Mouse (Mus musculus) embryonic facial prominence, embryonic 12.5 days (tissue): ENCODE measurements at regions not wholly inside any gene's neighbourhood (a gene's known extent, or its start where the extent isn't known, plus 50 kb on each side); places are given as distances from the start of the nearest gene placed in this dataset.
A peak's percentile ranks its signal among the peaks of the same experiment; 100 is the strongest.

Experiments
- ATAC-seq: fragments of 200-750 bp; cut with Nextera tagmentation; 2 replicates; pipeline ENCODE4 v1.8.0; 2017; ENCODE audit not compliant: insufficient number of reproducible peaks, insufficient read depth, low FRiP score, low TSS enrichment
- H3K27ac ChIP-seq: fragments of 300-500 bp; sonication (generic); 2 replicates; pipeline ENCODE4 v1.5.1; 2016; ENCODE audit warnings: mild to moderate bottlenecking
- H3K27me3 ChIP-seq: fragments of 300-500 bp; sonication (generic); 2 replicates; pipeline ENCODE4 v1.6.1; 2016; ENCODE audit warnings: mild to moderate bottlenecking, moderate library complexity
- H3K36me3 ChIP-seq: fragments of 300-500 bp; sonication (generic); 2 replicates; pipeline ENCODE4 v1.6.1; 2016; ENCODE audit warnings: mild to moderate bottlenecking
- H3K4me1 ChIP-seq: fragments of 300-500 bp; sonication (generic); 2 replicates; pipeline ENCODE4 v1.6.1; 2016
- H3K4me2 ChIP-seq: fragments of 300-500 bp; sonication (generic); replicated peaks from 2 replicates; pipeline ENCODE4 v1.6.1; 2016; ENCODE audit warnings: mild to moderate bottlenecking, moderate library complexity
- H3K4me3 ChIP-seq: fragments of 300-500 bp; sonication (generic); 2 replicates; pipeline ENCODE4 v1.5.1; 2016; ENCODE audit warnings: mild to moderate bottlenecking
- H3K9ac ChIP-seq: fragments of 300-500 bp; sonication (generic); 2 replicates; pipeline ENCODE4 v1.6.1; 2016; ENCODE audit warnings: mild to moderate bottlenecking, moderate library complexity
- H3K9me3 ChIP-seq: fragments of 300-500 bp; sonication (generic); 2 replicates; pipeline ENCODE4 v1.6.1; 2016; ENCODE audit warnings: mild to moderate bottlenecking, moderate library complexity
- WGBS: fragments of 180-500 bp; shearing (Covaris S2); methylation state at CpG from one replicate; pipeline ENCODE4 v1.1.7; 2016; 5-methylcytosine and 5-hydroxymethylcytosine counted together

- H3K36me3 ChIP-seq, result no peaks in the 10 kb centered on the region
- no peak overlapping the region for H3K27ac ChIP-seq
- H3K9me3 ChIP-seq, result no peaks in the 10 kb centered on the region
- peaks cover 20% of the 10 kb centered on the region for H3K4me1 ChIP-seq
- H3K9ac ChIP-seq, result no peak overlapping the region
- no peak overlapping the region for H3K4me2 ChIP-seq
- WGBS, result 83% methylated on average over 9 of the region's 9 CpGs
- no peak for ATAC-seq
- H3K27me3 ChIP-seq, result no peaks in the 10 kb centered on the region
- no peak overlapping the region for H3K4me3 ChIP-seq
These were observed 53.3 kb downstream of the Fos start for GRCm38 (mm10) chr12:85527011-85527410.

GRCm38 (mm10) chr12:85531638-85532037, 57.9 kb downstream of the Fos start:
- WGBS, result 82% methylated on average over 1 of the region's 1 CpGs
- ATAC-seq, result no peak

GRCm38 (mm10) chr12:85532221-85532612, 58.5 kb downstream of the Fos start:
- Histone ChIP-seq H3K9ac (no peak overlapping the region), H3K4me2 (no peak overlapping the region), H3K36me3 (no peaks in the 10 kb centered on the region), H3K9me3 (no peaks in the 10 kb centered on the region), H3K4me1 (no peaks in the 10 kb centered on the region), H3K4me3 (no peak overlapping the region), H3K27me3 (no peaks in the 10 kb centered on the region), H3K27ac (no peak overlapping the region)
- WGBS, result 95% methylated on average over 3 of the region's 3 CpGs
- no peak for ATAC-seq

More at GRCm38 (mm10) chr12:85531638-85532037, 57.9 kb downstream of the Fos start:
- no peaks in the 10 kb centered on the region for H3K36me3 ChIP-seq
- no peak overlapping the region for H3K4me3 ChIP-seq
- no peaks in the 10 kb centered on the region for H3K27me3 ChIP-seq
- no peaks in the 10 kb centered on the region for H3K4me1 ChIP-seq
- H3K9ac ChIP-seq, result no peak overlapping the region
- H3K9me3 ChIP-seq, result no peaks in the 10 kb centered on the region
- H3K4me2 ChIP-seq, result no peak overlapping the region
- H3K27ac ChIP-seq, result no peak overlapping the region

GRCm38 (mm10) chr12:85532613-85533460, 59.1 kb downstream of the Fos start:
- no peak overlapping the region for H3K4me3 ChIP-seq
- no peaks in the 10 kb centered on the region for H3K9me3 ChIP-seq
- H3K9ac ChIP-seq, result no peak overlapping the region
- no peaks in the 10 kb centered on the region for H3K4me1 ChIP-seq
- no peaks in the 10 kb centered on the region for H3K27me3 ChIP-seq
- 75% methylated on average over 14 of the region's 14 CpGs for WGBS
- no peak for ATAC-seq
- H3K4me2 ChIP-seq, result no peak overlapping the region
- no peak overlapping the region for H3K27ac ChIP-seq
- H3K36me3 ChIP-seq, result no peaks in the 10 kb centered on the region

GRCm38 (mm10) chr12:85533603-85534002, 59.9 kb downstream of the Fos start:
- Histone ChIP-seq H3K27ac (no peak overlapping the region), H3K36me3 (no peaks in the 10 kb centered on the region), H3K9me3 (no peaks in the 10 kb centered on the region), H3K9ac (no peak overlapping the region), H3K4me3 (no peak overlapping the region), H3K27me3 (no peaks in the 10 kb centered on the region), H3K4me2 (no peak overlapping the region), H3K4me1 (no peaks in the 10 kb centered on the region)
- 91% methylated on average over 3 of the region's 3 CpGs for WGBS
- no peak for ATAC-seq

GRCm38 (mm10) chr12:85539423-85539822, 59.4 kb upstream of the Jdp2 start:
- Histone ChIP-seq H3K27ac (no peak overlapping the region), H3K4me2 (no peak overlapping the region), H3K36me3 (no peaks in the 10 kb centered on the region), H3K4me1 (peaks cover 13% of the 10 kb centered on the region), H3K9ac (no peak overlapping the region), H3K4me3 (no peak overlapping the region), H3K27me3 (no peaks in the 10 kb centered on the region), H3K9me3 (no peaks in the 10 kb centered on the region)
- WGBS, result 52% methylated on average over 7 of the region's 7 CpGs
- no peak for ATAC-seq

GRCm38 (mm10) chr12:85541153-85541552, 57.7 kb upstream of the Jdp2 start:
- Histone ChIP-seq H3K9ac (no peak overlapping the region), H3K4me2 (no peak overlapping the region), H3K9me3 (no peaks in the 10 kb centered on the region), H3K27me3 (no peaks in the 10 kb centered on the region), H3K4me1 (peaks cover 13% of the 10 kb centered on the region), H3K4me3 (no peak overlapping the region), H3K36me3 (no peaks in the 10 kb centered on the region), H3K27ac (no peak overlapping the region)
- WGBS, result 66% methylated on average over 3 of the region's 3 CpGs
- 0 out of 2 replicates have a peak, but pooled peaks have one; percentile 76 for ATAC-seq

- Histone ChIP-seq H3K27ac (no peak overlapping the region), H3K9ac (no peak overlapping the region), H3K9me3 (no peaks in the 10 kb centered on the region), H3K4me1 (peaks cover 14% of the 10 kb centered on the region), H3K36me3 (no peaks in the 10 kb centered on the region), H3K4me3 (no peak overlapping the region), H3K4me2 (no peak overlapping the region), H3K27me3 (no peaks in the 10 kb centered on the region)
- no peak for ATAC-seq
- 75% methylated on average over 6 of the region's 6 CpGs for WGBS
These were observed 55.9 kb upstream of the Jdp2 start for GRCm38 (mm10) chr12:85542881-85543280.

- H3K4me3 ChIP-seq, result no peak overlapping the region
- H3K9me3 ChIP-seq, result no peaks in the 10 kb centered on the region
- H3K9ac ChIP-seq, result no peak overlapping the region
- ATAC-seq, result no peak
- H3K4me2 ChIP-seq, result no peak overlapping the region
- WGBS, result 90% methylated on average over 9 of the region's 9 CpGs
- H3K27me3 ChIP-seq, result no peaks in the 10 kb centered on the region
- H3K27ac ChIP-seq, result no peak overlapping the region
- no peaks in the 10 kb centered on the region for H3K36me3 ChIP-seq
- peaks cover 17% of the 10 kb centered on the region for H3K4me1 ChIP-seq
These were observed 55.3 kb upstream of the Jdp2 start for GRCm38 (mm10) chr12:85543520-85543919.

- Histone ChIP-seq H3K4me1 (peaks cover 17% of the 10 kb centered on the region), H3K27ac (no peak overlapping the region; the same call in 1 of the 2 replicates), H3K4me3 (no peak overlapping the region), H3K36me3 (no peaks in the 10 kb centered on the region), H3K9ac (no peak overlapping the region), H3K4me2 (no peak overlapping the region), H3K9me3 (no peaks in the 10 kb centered on the region), H3K27me3 (no peaks in the 10 kb centered on the region)
- ATAC-seq, result no peak
- 28% methylated on average over 4 of the region's 4 CpGs for WGBS
These were observed 54.0 kb upstream of the Jdp2 start for GRCm38 (mm10) chr12:85544801-85545200.

GRCm38 (mm10) chr12:85545718-85546117, 53.1 kb upstream of the Jdp2 start:
- Histone ChIP-seq H3K9me3 (no peaks in the 10 kb centered on the region), H3K27ac (no peak overlapping the region), H3K4me1 (peaks cover 13% of the 10 kb centered on the region), H3K36me3 (no peaks in the 10 kb centered on the region), H3K9ac (no peak overlapping the region), H3K27me3 (no peaks in the 10 kb centered on the region), H3K4me2 (no peak overlapping the region), H3K4me3 (no peak overlapping the region)
- no peak for ATAC-seq
- WGBS, result 48% methylated on average over 10 of the region's 10 CpGs

- no peak overlapping the region for H3K4me2 ChIP-seq
These were observed 50.8 kb upstream of the Jdp2 start for GRCm38 (mm10) chr12:85548076-85548475.

More at GRCm38 (mm10) chr12:85548076-85548475, 50.8 kb upstream of the Jdp2 start:
- 62% methylated on average over 8 of the region's 8 CpGs for WGBS
- Histone ChIP-seq H3K9ac (no peak overlapping the region), H3K4me1 (0 out of 2 replicates have a peak, but pooled peaks cover 4% of the 10 kb centered on the region), H3K4me3 (no peak overlapping the region), H3K36me3 (no peaks in the 10 kb centered on the region), H3K27ac (no peak overlapping the region), H3K27me3 (no peaks in the 10 kb centered on the region), H3K9me3 (no peaks in the 10 kb centered on the region)
- no peak for ATAC-seq
